In the genomic region with DNA sequence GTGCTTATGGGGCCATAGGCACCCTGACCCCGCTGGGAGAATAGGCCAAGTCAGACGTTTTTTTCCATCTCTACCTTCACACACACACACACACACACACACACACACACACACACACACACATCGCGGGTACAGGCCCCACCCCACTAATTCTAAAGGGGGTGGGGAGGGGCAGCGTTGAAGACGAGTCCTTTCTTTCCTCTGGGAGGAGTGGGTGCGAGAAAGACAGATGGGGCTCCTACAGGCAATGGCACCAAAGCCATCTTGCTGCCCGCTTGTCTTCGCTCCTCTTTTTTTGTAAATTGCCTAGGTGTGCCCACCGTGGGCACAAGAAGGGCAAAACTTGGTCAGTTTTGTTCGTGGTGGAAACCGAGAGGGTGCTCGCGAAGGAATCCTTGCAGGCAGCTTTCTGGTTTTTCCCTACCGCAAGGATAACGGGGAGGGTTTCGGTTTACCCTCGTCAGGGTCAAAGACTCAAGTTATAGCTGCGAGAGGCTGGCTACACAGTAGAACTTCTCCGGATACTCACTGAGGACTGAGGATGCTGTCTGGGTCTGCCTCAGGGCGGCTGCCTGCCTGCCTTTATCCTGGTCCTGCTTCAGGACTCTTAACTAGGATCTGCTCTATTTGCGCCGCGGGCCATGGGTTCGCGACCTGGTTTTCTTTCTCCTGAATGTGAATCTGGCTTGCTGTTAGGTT, we compare ENCODE assay signal across 13 mouse cellular contexts. TPM values are rescaled to one million over a fixed set of nuclear protein-coding genes. Genes with fewer than 3 reads are reported as not detected.
DNase-seq lines count a peak whose midpoint lies in the region; ATAC-seq and TF ChIP-seq lines count a peak whose summit lies in the region.
"Had no signal": no experiment of that assay in that cellular context is flagged by ENCODE, and none has a peak within 500 bp of the region (broad histone marks: within the 10 kb centered on the region; RNA-seq: fewer than 3 reads in every experiment).

No protein-coding gene starts in this region.

- H3K27me3 ChIP-seq in cerebellum, adult 2 months (ENCODE audit: control insufficient read depth, insufficient read depth, low read length): no peaks in the 10 kb centered on the region
- peaks cover 81% of the 10 kb centered on the region for H3K27me3 ChIP-seq in hindbrain, embryonic 12.5 days
- H3K27me3 ChIP-seq in midbrain, embryonic 16.5 days (ENCODE audit: control insufficient read depth, insufficient read depth, low read depth, low read length): peaks cover 47% of the 10 kb centered on the region

- DNase-seq in cerebellum, adult 2 months: peak; percentile 58 to 74
- DNase-seq in cerebellum, postnatal 25 days: peak; percentile 68 to 72
- DNase-seq in adipocyte (ENCODE audit: low spot score): no peak
- DNase-seq in gastrocnemius, adult 2 months: no peak
- DNase-seq in right cerebral cortex, postnatal 36 days (ENCODE audit: low spot score in 2 of 2): no peak
- DNase-seq: adrenal gland, postnatal 10 days; heart, adult 2 months; thymus, adult 18-20 months had no signal

- no peak for TF ChIP-seq CTCF in cerebellum, adult 2 months (IDR thresholded peaks at IDR 0.05; ENCODE audit: borderline replicate concordance, insufficient read depth, low read depth, low read length)
- no peak for TF ChIP-seq CTCF in gastrocnemius, adult 2 months (IDR thresholded peaks at IDR 0.05)

- H3K4me1 ChIP-seq in cerebellum, adult 2 months (ENCODE audit: control insufficient read depth, insufficient read depth, low read length): peaks cover 22% of the 10 kb centered on the region; the same call in 1 of the 2 replicates
- H3K4me1 ChIP-seq in hindbrain, embryonic 12.5 days: no peaks in the 10 kb centered on the region
- H3K4me1 ChIP-seq in midbrain, embryonic 16.5 days (ENCODE audit: control insufficient read depth, insufficient read depth, low read length): no peaks in the 10 kb centered on the region

- no peaks in the 10 kb centered on the region for H3K9me3 ChIP-seq in hindbrain, embryonic 12.5 days (replicated peaks)
- no peaks in the 10 kb centered on the region for H3K9me3 ChIP-seq in midbrain, embryonic 16.5 days (replicated peaks; ENCODE audit: control insufficient read depth, low read length, poor library complexity, severe bottlenecking)
- H3K9me3 ChIP-seq: lung, embryonic 15.5 days had no signal

- peak overlapping the region; percentile 96 for H3K27ac ChIP-seq in cerebellum, adult 2 months (ENCODE audit: insufficient read depth, low read length)
- peak overlapping the region; percentile 90 for H3K27ac ChIP-seq in hindbrain, embryonic 12.5 days
- H3K27ac ChIP-seq in midbrain, embryonic 16.5 days (ENCODE audit: low read length): peak overlapping the region; percentile 86
- no peak overlapping the region for H3K27ac ChIP-seq in gastrocnemius, adult 2 months
- H3K27ac ChIP-seq: heart, adult 2 months; lung, embryonic 15.5 days had no signal

- WGBS in cerebellum, adult 2 months: 11% methylated on average over 26 of the region's 26 CpGs
- WGBS in hindbrain, embryonic 12.5 days: 3% methylated on average over 26 of the region's 26 CpGs
- 8% methylated on average over 26 of the region's 26 CpGs for WGBS in midbrain, embryonic 16.5 days

- intact Hi-C loops in gastrocnemius, adult 2 months (cut with DNase I): no loop called here

- H3K36me3 ChIP-seq in hindbrain, embryonic 12.5 days: no peaks in the 10 kb centered on the region
- no peaks in the 10 kb centered on the region for H3K36me3 ChIP-seq in midbrain, embryonic 16.5 days (ENCODE audit: control insufficient read depth, insufficient read depth, low read length)
- H3K36me3 ChIP-seq: lung, embryonic 15.5 days had no signal

- H3K4me3 ChIP-seq in cerebellum, adult 2 months (replicated peaks; ENCODE audit: insufficient read depth, low read depth, low read length): peak overlapping the region; percentile 63
- peak overlapping the region; percentile 31 for H3K4me3 ChIP-seq in hindbrain, embryonic 12.5 days
- H3K4me3 ChIP-seq in midbrain, embryonic 16.5 days (ENCODE audit: low read depth, low read length): peak overlapping the region; percentile 29
- H3K4me3 ChIP-seq in gastrocnemius, adult 2 months: no peak overlapping the region
- H3K4me3 ChIP-seq: heart, adult 2 months; lung, embryonic 15.5 days had no signal

- H3K4me2 ChIP-seq in hindbrain, embryonic 12.5 days (replicated peaks): peak overlapping the region; percentile 46
- peak overlapping the region; percentile 35 for H3K4me2 ChIP-seq in midbrain, embryonic 16.5 days (ENCODE audit: low read length)
- H3K4me2 ChIP-seq: lung, embryonic 15.5 days had no signal

- peak overlapping the region; percentile 59 for H3K9ac ChIP-seq in hindbrain, embryonic 12.5 days
- H3K9ac ChIP-seq in midbrain, embryonic 16.5 days (ENCODE audit: low read depth, low read length): peak overlapping the region; percentile 61
- H3K9ac ChIP-seq: lung, embryonic 15.5 days had no signal

- ATAC-seq in hindbrain, embryonic 12.5 days (ENCODE audit: low FRiP score): no peak
- ATAC-seq in midbrain, embryonic 16.5 days: no peak

- TF ChIP-seq POLR2A in cerebellum, adult 2 months (IDR thresholded peaks at IDR 0.05; ENCODE audit: borderline replicate concordance, insufficient read depth, low read length): no peak

RNA-seq across cellular contexts. Expression of a gene that starts 3.8 kb away (rescaled TPM):
- polyA plus RNA-seq in cerebellum, adult 2 months (2012; rRNA removed): 1,121 and 1,289 TPM in 2 replicates
- 17.0 and 17.9 TPM in 2 replicates for polyA plus RNA-seq in hindbrain, embryonic 12.5 days (2016; fragmentation: Nextera tagmentation; extraction: Ambion mirVana)
- polyA plus RNA-seq in midbrain, embryonic 16.5 days (2015; fragmentation: Nextera tagmentation; extraction: Ambion mirVana): 9.1 and 20.6 TPM in 2 replicates
- total RNA-seq in gastrocnemius, adult 2 months (2021): 1 to 10 TPM in 1 of 2 experiments, under 1 TPM in 1; 0.81 to 1.4 TPM
- total RNA-seq: common myeloid progenitor, adult 5-6 weeks; heart, adult 2 months had no signal
- polyA plus RNA-seq: small intestine, adult 2 months had no signal

RNA-seq across cellular contexts. Expression of a gene that starts 7.2 kb away (rescaled TPM):
- 37.4 and 45.3 TPM in 2 replicates for polyA plus RNA-seq in cerebellum, adult 2 months (2012; rRNA removed)
- 54.0 and 55.0 TPM in 2 replicates for polyA plus RNA-seq in hindbrain, embryonic 12.5 days (2016; fragmentation: Nextera tagmentation; extraction: Ambion mirVana)
- polyA plus RNA-seq in midbrain, embryonic 16.5 days (2015; fragmentation: Nextera tagmentation; extraction: Ambion mirVana): 55.8 and 154 TPM in 2 replicates
- not detected for total RNA-seq in gastrocnemius, adult 2 months (2021)
- total RNA-seq: adrenal gland, postnatal 10 days; common myeloid progenitor, adult 5-6 weeks; heart, adult 2 months had no signal
- polyA plus RNA-seq: heart, adult 2 months; lung, embryonic 15.5 days; small intestine, adult 2 months had no signal

Comparison
In these comparisons a context has a peak if more than half of its experiments do, and no peak if none do; other contexts are left out.
1. DNase-seq: peak in cerebellum, adult 2 months (2 of 2) and cerebellum, postnatal 25 days (2 of 2); none in adipocyte (single experiment), gastrocnemius, adult 2 months (single experiment) and right cerebral cortex, postnatal 36 days (0 of 2).
2. RNA of a gene that starts 3.8 kb away (polyA plus RNA-seq): 1,121 to 1,289 TPM in cerebellum, adult 2 months; 17.0 to 17.9 TPM in hindbrain, embryonic 12.5 days and 9.1 to 20.6 TPM in midbrain, embryonic 16.5 days; every median in the first group is over 10 times any median in the second.